Mouse (Mus musculus) activated CD4-positive, CD25-positive, alpha-beta regulatory T cell, adult 4 months (primary cell): Measurements from ENCODE around the gene Nol10. TPM values are rescaled to one million over a fixed set of nuclear protein-coding genes. Genes with fewer than 3 reads are reported as not detected.
"Not testable (repeated sequence)": the region's sequence is repeated elsewhere in the genome, so short reads cannot be mapped to it uniquely, and the experiment has no call there.

ENCODE experiments used
- ATAC-seq: one replicate; pipeline ENCODE4 v1.8.0; 2017
- polyA plus RNA-seq, 2 experiments: library from polyadenylated mRNA; unstranded; fragments of 100-300 nt; shearing (Covaris generic); gene quantifications; one replicate each; pipeline ENCODE4 v1.2.1; 2017

The Nol10 gene
- polyA plus RNA-seq, 2 experiments from 2014 or later, result 25.4 to 29.9 TPM

DNA sequence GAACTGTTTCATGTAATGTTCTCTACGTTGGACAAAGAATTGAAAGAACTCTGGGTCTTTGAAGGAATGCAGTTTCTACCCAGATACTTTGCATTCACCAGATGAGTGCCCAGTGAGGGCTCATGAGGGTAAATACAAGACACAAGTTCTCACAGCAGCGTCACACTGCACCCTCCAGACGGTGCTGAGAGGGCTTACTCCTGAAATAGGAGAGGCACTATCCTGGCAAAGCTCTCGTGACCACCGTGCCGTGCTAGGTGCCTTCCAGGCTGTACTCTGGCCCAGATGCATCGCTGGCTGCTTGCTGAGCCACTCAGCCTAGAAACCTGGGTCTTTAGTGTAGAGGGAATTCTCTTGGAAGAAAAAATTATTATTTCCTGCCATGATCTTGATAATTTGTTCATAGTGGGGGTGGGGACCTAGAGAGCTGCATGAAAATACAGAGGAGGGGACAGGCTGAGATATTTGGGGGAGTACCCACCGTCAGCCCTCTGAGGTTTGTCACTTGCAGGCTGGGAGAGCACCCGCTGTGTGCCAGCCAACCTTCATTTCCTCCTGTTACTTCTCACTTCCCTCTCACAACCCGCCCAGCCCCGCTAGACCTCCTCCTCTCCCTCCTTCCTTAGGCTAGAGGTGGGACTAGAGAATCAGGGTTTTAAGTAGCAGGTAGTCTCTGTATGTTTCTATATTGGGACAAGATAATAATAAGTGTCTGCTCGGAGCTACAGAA lies 63.7 kb downstream of the Nol10 start:
- peak; percentile 86 for ATAC-seq

DNA sequence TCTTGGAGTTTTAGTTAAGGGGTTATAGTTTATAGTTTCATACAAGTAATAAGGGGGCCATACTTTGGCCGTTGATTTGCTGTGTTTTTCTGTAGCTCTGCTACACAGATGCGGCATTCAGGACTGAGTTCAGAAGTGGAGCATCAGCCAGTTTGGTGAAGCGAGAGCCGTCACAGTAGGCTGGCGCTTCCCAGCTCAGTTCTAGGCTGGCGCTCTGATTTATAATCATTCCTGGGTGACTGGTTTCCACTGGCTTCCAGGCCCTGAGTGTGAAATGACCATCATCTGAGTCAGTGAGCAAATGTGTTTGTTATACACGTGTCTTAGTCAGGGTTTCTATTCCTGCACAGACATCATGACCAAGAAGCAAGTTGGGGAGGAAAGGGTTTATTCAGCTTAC lies 66.5 kb downstream of the Nol10 start:
- no peak for ATAC-seq

DNA sequence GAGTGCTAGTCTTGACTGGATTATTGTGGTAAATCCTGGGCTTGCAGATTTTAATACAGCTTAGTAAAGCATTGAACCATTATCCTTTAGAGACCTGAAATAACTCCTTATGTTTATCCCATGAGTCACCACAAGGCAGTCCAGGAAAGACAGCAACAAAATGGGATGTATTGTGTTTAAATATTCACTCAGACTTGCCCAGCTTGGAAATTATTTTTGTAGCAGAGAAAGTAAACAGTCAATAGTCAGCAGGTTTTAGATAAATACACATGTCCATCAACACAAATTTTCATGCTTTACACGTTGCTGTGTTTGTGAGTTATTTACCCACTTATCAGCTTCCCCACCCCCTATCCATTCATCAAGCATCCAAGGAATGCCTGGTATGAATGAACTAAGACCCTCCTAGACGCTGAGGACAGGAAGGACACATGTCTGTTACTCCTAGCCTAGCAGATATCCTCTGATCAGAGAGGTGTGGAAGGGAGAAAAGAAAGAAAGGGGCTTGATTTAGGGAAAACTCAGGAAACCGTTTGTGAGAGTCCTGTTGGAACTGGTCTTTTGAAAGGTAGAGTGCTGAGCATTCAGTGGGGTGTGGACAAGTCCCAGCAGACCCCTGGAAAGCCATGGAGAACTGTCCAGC lies 72.0 kb downstream of the Nol10 start:
- ATAC-seq, result no peak

DNA sequence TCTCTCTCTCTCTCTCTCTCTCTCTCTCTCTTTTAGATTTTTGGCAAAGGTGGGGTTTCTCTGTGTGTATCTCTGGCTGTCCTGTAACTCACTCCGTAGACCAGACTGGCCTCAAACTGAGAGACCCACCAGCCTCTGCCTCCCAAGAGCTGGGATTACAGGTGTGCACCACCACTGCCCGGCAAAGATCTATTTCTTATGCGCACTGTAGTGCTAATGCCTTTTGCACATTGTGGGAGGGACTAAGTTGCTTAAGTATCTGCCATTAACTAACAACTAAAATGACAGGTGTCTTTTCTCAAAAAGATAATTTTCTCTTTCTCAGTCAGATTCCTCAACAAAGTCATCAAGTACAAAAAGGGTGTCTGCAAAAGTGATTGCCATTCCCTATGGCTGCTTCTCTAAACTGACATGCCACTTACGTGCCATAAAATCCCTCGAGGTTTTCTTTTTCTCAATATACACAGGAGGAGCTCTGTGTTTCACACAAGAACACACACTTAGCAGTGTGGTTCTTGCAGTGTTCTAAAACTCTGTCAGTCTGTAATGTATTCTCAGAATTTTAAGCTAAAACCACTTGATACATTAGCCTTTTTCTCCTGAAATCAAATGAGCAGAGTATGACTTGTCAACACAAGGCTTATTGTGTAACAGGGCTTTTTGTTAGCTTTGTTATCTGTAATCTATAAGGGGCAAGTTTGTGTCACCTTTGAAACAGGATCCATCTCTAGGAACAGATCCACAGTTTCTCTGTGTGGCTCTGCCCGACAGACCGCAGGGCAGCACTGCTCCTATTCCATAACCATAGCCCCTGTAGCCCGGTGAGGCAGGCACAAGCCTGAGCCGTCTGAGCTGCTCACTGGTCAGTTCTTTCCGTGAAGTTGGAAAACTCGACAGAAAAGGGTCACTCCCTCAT lies 77.3 kb downstream of the Nol10 start:
- no peak for ATAC-seq

DNA sequence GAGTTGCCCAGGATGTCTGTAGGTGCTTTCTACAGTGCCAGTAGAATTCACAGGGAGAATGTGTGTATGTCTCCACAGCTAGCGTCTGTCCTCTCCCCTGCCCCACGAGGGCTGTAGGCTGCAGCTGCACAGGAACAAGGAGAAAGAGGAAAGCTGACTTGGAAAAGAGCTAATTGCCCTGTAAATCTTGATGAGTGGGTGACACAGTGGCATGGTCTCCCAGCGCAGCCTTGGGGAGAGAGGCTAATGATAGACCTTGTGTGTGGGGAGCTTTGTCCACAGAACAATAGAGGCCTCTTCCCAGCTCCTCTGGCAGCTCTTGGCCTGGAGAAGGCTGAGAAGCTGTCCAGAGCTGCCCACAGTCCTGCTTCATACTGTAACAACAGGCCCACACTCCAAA lies 78.5 kb downstream of the Nol10 start:
- no peak for ATAC-seq

DNA sequence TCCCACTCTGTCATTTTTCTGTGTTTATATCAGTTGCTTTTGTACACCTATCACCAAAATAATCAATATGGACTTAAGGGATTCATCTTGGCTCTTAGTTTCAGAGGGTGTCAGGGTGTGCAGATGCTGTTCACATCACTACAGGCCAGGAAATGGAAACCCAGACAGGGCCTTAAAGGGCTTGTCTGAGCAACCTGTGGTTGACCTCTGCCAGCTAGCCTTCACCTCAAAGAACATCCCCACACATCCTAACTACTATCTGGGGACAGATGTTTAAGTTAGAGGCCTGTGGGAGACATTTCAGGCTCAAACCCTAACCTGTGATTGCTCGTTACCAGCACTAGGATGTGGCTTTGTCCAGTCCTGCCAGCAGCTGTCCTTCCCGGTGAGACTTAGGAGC lies 82.3 kb downstream of the Nol10 start:
- no peak for ATAC-seq

DNA sequence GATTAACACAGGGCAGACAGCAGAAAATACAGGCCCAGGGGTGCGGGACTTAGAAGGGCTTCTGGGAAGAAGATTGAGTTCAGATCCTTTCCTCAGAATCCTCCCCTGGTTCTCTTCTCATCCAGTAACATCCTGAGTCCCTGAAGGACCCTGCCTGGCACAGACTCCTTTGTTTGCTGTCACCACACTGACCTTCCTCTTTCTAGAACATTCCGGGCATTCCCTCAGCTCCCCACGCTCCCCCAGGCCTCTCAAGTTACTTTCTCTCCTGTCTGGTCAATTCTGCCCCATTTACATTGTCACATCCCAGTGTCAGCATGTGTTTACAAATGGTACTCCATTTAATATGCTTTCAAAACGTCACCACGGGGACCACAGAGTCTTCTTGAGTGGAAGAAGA lies 82.9 kb downstream of the Nol10 start:
- ATAC-seq, result no peak

DNA sequence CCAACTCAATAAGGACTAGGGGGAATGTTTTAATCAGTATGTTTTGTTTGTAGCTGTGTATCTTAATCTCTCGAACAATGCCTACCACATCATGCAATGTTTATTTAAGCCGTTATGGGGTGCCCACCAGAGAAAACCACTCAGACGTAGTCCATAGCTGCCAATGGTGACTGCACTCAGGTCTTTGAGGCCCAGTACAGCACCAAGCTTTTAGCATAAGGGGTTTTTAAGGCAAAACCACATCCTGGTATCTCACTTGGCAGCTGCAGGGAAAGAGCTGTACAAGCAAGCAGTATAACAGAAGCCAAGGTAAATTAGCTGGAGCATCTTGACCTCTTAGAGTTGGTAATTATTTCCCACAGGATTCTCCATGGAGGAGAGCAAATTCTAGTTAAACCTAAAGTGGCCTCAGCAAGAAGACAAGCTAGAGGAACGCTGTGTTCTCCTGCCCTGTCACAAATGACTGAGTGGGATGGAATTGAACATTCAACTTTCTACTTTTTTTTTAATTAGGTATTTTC lies 83.6 kb downstream of the Nol10 start:
- ATAC-seq, result peak; percentile 94

DNA sequence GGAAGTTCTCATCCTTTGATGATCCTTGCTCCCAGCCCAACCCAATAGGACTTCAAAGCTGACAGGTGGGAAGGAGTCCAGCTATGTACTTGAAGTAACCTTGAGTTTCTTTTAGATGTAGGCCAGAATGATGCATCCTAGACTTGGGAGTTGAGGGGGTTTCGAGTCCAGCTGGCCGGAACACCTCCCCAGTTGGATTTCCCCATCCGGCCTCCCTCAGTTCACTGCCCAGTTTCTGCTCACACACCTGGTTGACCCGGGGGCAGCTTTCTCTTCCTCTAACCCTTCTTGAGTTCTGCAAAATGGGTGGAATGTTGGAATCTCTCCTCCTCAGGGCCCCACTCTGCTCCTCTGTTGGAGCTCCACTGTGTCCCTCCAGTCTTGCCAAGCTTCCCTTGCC lies 85.5 kb downstream of the Nol10 start:
- no peak for ATAC-seq

DNA sequence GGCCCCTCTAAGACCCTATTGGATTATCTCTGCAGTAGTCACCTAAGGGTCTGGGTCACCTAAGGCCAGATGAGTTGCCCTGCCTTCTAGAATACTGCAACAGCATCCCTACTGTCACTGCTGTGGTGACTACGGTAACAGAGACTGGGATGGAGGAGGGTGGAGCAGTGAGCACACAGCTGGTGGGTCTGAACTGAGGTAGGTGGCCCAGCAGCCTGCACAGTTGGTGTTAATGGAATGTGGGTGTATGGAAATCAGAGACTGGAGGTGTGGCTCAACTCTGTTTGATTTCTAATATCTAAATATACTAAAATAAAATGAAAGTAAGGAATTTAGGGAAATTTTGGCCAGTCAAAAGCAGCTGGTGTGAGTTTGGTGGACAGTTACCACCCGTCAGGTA lies 88.2 kb downstream of the Nol10 start:
- ATAC-seq, result no peak

DNA sequence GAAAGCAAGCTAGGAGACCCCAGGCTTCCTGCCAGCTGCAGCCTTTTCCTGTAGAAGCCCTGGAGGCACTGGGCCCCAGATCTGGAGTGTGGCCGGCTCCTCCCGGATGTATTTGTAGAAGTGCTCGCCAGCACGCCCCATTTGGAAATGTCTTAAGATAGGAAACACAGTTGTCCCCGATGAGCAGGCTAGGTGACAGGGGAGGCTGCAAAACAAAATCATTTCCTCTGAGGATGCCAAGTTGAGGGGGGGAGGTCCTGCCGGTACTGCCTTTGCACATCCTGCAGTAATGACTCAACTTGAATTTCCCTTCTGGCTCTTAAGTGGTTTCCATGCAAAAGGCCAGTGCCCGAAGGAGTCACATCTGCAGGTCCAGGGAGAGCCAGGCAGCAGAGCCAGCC lies 92.0 kb downstream of the Nol10 start:
- ATAC-seq, result peak; percentile 86

DNA sequence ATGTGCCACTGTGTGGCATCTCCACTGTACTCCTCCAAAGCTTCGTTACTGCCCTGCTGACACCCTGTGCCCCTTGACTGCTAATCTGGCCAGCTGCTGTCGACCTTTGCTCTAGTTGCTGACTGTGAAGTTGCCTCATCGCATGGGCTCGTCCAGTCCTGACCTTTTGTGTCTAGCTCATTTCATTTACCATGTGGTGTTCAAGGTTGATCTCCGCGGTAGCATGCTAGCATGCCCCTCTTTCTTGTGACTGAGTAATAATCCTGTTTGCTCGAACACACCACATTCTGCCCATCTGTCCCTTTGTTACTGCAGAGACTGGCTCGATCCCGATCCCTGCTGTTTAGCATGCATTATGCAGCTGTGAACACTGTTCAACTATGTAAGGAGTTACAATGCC lies 93.2 kb downstream of the Nol10 start:
- ATAC-seq, result no peak

DNA sequence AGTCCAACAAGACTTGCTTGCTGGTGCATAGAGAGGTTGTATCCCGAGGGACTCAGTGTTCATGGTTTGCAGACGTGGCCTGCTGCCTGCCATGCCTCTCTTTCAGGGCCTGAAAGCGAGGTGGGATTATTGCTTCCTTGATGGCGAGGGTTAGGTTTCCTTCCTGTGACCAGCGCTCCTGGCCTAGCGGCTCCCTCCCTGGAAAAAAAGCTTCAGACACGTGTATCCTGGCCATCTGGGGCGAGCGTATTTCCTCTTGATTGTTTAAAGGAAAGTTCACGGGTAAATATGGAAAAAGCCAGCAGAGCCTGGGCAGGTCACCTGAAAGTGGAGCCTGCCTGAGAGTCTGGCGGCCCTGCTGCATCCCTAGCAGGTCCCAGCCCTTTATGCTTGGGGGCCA lies 96.1 kb downstream of the Nol10 start:
- ATAC-seq, result no peak

DNA sequence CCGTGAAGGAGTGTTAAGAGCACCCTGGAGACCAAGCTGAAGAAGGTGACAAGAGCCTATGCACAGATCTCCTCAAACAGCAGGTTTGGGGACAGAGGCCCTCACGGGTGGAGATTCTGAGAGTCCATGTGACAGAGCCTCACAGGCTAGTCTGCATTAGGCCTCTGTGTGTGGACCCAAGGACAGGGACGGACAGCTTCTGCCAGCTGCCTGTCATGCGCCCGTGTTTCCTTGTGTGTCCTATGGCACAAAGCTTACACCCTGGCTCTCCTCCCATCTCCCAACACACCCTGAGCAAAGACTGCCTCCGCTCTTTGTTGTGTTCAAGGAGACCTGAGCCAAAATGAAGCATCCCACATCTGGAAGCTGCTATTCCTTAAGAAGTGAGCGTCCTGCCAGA lies 97.0 kb downstream of the Nol10 start:
- no peak for ATAC-seq

DNA sequence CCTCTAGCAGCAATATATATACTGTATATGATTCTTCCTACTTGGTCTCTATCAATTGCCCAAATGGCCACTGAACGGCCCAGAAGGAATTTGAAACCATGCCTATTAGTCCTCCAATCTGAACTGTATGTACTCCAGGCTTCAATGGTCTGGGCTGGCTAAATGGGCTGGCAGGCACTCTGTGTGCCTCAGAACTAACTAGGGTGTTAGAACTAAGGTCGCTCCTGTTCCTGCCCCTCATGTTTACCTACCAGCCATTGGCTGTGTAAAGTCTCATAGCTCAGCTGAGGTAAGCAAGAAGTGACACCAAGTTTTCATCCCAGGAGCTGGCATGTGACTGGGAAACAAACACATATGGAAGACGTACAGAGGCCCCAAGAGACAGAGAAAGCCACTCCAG lies 100.5 kb downstream of the Nol10 start:
- no peak for ATAC-seq

DNA sequence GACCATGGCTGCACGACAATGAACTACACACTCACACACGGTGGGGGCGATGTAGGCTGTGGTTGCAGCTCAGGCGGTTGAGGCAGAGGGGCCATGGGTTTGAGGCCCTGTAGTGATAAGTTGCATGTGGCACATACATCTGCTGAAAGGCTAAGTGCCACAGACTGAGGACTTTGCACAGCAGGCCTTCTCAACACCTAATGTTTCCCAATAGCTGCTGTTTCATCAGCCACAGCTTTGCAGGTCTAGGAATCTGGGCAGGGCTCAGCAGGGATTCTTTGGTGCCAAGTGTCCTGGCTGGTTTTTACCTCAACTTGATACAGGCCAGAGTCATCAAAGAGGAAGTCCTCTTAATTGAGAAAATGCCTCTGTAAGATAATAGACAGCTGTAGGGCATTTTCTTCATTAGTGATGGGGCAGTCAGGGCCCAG lies 101.4 kb downstream of the Nol10 start:
- no peak for ATAC-seq

DNA sequence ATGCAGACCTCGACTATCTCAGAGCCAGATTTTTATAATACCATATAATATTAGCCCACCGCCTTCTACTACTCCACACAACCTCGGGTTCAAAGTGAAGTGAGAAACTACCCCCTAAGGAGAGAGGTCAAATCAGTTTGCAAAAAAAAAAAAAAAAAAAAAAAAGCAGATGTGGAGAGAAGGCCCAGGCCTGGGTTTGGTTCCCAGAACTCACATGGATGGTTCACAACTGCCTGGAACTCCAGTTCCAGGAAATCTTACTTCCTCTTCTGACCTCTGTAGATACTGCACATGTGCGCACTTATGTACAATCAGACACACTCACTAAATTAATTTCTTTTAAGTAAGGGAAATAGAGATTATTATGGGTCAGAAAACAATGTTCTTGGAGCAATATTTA lies 102.2 kb downstream of the Nol10 start:
- no peak for ATAC-seq

DNA sequence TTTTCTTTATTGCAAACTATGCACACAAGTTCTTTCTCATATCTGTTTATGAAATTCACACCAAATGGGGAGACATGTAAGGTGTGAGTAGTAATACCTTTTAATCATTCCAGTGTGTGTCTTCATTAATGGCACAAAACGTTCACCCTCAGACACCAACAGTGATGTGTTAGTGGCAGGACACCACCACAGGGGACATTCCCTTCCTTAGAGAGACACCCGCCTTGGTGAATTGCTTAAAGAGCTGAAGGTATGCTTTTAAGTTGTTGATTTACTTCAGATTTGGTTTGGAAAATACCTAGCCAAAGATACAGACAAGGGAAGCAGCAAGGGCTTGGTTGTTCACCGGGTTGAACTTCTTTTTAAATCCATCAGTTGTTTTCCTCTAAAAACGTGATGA lies 102.7 kb downstream of the Nol10 start:
- ATAC-seq, result peak; percentile 57

DNA sequence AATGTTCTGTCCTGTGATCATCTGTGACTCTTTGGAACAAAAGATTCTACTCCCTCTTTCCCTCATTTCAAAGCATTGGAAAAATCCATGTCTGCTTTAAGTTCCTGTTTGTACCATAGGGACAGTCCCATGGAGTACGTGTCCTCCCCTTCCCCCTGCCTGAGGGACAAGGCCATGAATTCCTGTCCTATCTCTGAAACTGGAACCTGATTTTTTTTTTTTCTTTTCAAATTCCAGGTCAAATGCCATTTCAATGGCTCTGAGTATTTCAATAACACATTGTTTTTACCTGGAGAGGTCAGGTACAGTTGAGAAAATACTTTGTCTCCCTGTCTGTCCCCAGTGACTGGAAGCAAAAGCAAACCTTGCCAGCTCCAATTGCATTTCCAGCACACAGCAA lies 104.0 kb downstream of the Nol10 start:
- no peak for ATAC-seq

DNA sequence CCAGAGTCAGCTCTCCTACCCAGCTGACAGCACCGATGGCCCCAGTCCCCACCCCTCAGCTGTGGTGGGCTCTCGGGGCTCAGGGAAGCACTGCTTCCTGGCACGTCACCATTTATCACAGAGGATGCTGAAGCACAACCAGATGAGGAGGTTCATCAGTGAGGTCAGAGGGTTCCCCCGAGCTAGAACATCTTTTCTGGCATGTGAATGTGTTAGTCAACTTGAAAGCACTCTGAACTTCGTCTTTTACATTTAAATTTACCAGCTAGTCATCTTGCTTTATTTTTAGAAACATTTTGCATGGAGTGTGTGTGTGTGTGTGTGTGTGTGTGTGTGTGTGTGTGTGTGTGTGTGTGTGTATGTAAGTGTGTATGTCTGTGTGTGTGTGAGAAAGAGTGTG lies 105.7 kb downstream of the Nol10 start:
- peak; percentile 41 for ATAC-seq

DNA sequence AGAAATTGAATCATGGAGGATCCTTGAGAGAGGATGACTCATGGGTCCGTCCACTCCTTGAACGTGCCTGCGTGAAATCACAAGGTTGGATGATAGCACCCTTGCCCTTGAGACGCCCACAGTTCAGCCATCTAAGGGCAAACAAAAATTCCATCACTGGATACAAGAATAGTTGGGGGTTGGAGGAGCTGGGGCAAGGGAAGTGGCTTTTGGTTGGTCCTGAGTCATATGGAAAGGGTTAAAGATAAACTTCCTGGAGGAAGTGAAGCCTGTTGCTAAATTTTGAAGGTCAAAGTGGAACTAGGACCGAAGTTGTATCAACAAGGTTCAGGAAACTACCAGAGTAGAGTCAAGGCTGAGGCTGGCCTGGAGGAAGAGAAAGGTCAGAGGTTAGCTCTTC lies 106.8 kb downstream of the Nol10 start:
- ATAC-seq, result no peak

DNA sequence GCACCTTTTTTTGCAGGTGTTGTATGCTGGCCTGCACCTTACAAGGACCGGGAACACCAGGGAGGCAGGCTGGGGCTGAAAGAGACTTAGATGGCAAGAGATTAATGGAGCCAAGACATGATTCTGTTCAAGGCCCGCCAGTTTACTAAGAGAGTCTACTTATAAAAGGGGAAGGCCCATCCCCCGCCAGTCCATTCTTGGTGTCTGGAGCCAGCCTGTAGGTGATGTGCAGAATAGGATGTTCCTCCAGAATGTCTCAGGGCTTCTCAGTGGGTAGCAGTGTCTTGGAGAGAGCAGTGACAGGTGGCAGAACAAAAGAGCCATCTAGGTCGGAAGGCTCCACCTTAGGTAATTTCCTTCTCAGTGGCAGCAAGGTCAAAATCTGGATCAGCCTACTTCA lies 111.0 kb downstream of the Nol10 start:
- not testable (repeated sequence) for ATAC-seq

DNA sequence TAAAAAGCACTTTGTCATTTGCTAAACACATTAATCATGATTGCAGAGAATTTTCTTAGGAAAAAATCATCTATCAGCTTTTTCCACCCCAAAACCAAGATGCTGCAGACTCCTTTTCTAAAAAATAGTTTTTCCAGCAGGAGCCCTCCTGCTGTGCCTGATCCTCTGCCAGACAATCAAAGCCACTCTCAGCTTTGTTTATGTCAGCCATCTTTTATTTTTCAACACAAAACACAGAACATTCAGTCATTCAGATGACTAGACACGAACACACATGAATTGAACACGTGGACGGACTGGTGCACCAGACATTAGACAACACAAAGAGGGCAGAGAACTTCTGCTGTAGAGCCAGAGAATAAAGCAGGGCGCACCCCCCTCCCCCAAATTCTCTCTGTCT lies 115.4 kb downstream of the Nol10 start:
- no peak for ATAC-seq
